Mouse (Mus musculus) T-helper 1 cell (primary cell): ENCODE measurements around the gene Prpf8.

Experiments
- in situ Hi-C: fragments of 300-600 bp; cut with MboI, MseI; formaldehyde crosslinking; loops from one replicate; pipeline ENCODE4 v1.15.1; 2025; ENCODE audit warnings: high pct_unique_total_duplicates

Prpf8 gene

DNA sequence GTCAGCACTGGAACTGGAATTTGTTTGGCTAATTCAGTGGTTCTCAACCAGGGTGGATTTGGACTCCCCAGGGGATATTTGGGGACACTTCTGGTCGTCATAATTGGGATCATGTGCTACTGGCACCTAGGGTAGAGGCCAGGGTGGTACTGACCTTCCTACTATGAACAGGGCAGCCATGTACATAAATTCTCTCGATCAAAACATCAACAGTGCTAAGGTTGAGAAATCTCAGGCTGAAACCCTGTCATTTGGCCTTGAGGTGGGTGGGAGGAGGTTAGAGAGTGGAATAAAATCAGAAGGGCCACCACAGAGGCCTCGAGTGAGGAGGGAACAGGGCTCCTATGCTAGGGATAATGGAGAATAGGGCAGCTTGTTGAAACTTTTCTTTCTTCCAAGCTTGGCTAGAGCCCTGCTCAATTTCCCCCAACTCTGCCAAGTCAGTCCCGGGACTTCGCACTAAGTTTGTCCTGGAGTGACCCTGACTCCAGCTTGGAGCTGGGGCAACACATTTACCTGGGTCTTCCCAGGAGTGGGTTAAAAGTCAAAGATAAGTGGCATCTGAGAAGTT, 27.4 kb upstream of the Prpf8 start:
- in situ Hi-C loops, result no loop called here

DNA sequence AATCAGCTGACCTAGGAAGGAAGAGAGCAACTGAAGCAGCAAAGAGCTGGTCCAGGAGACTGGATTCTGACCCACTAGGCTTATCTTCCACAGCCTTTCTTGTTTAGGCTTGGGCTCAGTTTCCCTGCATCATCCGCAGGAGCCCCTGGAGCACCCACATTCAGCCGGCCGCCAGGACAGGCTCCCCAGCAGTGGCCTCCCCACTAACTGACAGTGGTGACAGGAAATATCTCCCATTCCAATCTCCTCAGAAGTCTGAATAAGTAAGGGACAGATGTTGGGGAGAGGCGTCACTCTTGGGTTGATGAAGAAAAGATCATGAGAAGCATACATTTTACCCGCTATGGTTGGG, 26.9 kb upstream of the Prpf8 start:
- in situ Hi-C loops, result no loop called here

DNA sequence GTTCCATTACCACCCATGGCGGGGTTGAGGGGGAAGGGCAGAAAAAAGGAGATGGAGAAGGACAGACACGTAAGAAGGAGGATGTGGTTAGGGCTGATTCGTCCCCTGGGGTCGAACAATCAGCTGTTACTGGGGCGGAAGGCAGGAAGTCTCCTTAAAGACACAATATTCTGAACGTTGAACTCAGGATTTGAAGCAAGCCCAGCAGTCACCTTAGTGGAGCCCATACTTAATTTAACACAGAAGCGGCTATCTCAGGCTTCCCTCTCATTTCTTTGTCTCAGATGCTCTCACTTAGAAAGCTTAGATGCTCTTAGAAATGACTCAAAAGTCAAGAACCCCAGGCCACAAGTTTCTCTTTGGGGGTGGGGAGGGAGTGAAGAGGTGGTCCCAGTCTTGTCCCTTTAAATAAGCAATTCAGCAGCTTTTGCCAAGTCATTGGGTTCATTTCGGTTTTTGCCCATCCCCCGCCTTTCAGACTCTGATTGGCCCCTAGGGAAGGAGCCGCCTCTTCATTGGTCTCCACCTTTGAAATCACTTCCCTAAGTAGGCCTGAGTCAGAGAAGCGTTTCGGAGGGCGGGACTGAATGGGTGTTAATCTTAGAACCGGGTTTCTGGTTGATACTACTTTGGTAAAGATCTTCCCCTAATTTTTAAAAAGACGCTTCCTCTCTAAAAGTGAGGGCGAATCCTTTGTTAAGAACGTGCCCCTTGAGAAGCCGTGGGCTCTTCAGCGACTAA, 26.3 kb upstream of the Prpf8 start:
- in situ Hi-C loops, result no loop called here

GRCm38 (mm10) chr11:75460844-75461742, 25.5 kb upstream of the Prpf8 start, which contains the start of gene Tlcd2:
Tlcd2 (plus strand) TSS chr11:75461715.
- in situ Hi-C loops, result no loop called here

DNA sequence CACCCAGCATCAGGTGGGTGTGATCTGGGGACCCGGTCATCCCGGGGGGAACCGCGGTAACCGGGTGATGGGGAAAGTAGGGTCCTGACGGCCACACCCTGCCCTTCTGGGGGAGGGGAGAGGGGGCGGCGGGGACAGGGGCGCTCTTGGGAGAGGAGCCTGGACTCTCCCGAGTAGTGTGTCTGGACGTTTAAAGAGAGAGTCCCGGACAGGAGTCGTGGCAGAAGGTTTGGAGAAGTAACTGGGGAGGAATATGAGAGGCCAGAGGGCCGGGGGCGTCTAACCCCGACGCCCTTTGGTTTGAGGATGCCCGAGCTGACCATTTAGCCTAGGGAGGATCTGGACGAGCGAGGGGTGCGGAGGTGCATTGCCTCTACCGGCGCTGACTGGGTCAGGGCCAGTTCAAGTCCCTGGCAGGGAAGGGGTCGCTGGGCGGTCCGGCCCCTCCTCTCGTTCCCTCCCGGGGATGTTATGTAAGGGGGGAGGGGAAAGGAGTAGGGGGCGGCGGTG, 24.8 kb upstream of the Prpf8 start:
- in situ Hi-C loops, result no loop called here

DNA sequence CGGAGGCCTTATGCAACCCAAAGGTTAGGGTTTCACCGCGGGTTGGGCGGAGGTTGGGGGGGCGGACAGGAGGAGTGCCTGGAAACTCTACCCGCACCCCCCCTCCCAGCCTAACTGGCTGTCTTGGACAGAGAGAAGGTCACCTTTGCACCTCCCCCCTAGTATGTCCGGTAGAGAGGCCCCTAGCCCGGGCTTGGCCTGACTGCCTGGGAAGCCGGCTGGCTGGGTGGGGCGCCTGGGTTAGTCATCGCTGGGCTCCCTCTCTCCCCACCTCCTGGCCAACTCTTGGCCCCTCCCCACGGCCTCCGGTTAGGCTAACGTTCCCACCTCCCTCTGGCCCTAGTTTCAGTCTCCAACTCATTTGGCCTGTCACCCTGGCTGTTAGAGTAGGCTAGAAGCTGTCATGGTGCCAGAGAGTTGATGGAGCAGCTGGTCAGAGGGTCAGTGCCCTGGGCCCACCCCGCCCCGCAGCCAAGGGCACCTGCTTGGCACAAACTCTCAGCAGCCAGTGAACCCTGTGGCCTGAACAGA, 24.3 kb upstream of the Prpf8 start:
- in situ Hi-C loops, result no loop called here

DNA sequence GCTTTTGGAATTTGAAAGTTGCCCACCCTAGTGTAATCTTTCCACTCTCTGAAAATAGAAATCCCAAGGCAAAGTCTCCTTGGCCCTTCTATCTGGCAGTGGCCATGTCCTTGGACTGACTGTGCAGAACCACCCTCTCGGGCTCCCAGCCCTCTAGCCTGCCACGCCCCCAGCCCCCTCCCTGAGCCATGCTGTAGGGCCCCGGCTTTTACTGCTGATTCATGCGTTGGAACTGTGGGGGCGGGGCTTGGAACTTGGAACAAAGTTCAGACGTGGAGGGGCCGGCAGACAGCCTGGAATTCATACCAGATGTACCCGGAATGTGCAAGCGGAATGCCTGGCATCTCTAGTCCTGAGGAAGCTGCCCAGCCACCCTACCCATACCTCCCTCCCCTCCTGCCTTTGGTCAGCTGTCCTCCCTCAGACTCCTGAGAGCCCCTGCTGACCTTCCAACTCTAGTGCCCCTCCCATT, 23.7 kb upstream of the Prpf8 start:
- in situ Hi-C loops, result no loop called here

GRCm38 (mm10) chr11:75463624-75464023, 23.0 kb upstream of the Prpf8 start:
- in situ Hi-C loops, result no loop called here

DNA sequence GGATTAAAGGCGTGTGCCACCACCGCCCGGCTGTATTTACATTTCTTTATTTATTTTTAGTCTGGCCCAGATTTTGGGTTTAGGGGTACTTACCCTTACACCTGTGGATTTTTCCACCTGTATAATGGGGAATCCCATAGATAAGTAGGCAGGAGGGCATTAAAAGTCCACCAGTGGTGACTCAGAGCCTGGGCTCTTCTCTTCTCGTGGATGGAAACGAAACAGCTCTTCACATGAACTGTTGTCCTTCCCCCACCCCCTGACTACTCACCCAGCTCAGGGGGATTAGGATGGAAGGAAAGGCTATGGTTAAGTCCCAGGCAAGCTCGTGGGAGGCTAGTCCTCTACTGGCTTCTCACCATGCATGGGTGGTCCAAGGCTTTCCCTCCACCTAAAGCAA, 22.2 kb upstream of the Prpf8 start:
- in situ Hi-C loops, result no loop called here

DNA sequence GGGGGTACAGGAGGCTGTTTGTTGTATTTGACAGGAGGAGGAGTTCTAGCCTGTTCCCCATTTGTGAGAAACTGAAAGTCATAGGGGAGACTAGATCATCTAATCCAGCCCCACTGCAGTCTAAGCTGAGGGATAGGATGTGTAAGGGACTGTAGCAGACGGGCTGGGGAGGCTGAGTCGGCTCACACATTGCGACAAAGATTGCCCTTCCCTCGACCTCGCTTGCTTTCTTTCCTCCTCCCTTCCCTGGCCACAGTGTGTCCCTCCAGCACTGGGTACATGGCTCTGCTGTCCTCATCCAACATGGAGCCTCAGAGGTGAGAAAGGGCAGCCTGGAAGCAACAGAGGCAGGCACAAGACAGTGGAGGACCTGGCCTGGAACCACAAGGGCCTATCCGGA, 21.6 kb upstream of the Prpf8 start:
- in situ Hi-C loops, result no loop called here

DNA sequence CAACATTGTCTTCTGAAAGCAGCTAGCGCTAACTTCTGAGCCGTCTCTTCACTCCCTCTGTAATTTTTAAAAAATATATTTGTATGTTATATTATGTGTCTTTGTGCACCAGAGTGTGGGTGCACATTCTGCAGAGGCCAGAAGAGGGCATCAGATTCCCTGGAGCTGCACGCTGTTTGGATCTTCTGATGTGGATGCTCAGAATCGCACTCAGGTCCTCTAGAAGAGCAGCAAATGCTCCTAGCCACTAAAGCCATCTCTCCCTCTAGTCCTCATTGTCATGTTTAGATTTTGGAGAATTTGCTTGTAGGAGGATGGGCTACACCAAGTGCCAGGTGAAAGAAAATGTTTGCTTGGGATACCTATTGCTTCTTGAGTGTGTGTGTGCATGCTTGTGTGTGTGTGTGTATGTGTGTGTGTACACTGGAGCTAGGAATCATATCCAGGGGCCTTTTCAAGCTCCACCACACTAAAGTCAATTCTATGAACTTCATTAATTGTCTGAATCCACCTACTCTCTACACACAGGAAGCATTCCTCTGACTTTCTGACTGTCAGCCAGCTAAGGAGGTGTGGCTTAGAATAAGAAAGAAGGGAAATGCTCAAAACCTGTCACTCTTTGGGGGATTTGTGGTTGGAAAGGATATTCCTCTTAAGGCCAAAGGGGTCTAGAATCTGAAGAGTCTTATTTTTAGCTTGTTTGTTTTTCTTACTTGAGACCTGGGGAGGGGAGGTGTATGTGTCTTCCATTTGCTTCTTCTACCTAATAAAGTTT, 19.7 kb upstream of the Prpf8 start:
- in situ Hi-C loops, result no loop called here

DNA sequence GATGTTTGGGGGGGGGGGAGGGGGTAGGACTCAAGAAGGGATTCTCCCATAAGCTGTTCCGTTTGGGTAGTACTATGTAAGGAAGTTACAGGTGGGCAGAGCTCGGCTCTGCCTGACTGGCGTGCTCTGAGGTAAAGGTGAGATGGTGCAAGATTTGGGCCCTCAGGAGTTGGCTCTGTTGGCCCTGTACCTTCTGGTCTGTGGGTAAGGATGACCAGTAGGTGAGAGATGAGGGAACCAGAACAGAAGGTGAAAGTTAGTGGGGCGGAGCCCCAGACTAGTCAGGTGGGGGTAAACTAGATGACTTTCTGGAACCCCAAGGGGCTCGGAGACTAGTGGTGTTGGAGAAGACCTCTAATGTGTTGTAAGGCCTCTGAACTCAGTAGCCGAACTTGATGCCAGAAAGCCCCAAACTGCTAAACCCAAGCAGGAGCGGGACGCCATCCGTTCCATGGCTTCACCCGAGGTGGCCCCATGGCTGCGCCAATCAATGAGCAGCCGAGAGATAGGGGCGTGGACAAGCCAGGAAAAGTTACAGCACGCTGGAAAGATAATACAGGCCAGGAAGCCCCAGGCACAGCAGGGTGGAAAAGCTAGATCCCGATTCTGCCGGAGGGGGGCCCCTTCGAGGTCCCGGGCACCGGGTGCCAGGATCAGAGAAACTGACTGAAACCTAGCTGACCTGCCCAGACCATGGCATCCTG, 19.0 kb upstream of the Prpf8 start:
- in situ Hi-C loops, result no loop called here

- in situ Hi-C loops, result no loop called here
Measured at GRCm38 (mm10) chr11:75468410-75468809, 18.2 kb upstream of the Prpf8 start.

GRCm38 (mm10) chr11:75469261-75469660, 17.4 kb upstream of the Prpf8 start:
- in situ Hi-C loops, result no loop called here

DNA sequence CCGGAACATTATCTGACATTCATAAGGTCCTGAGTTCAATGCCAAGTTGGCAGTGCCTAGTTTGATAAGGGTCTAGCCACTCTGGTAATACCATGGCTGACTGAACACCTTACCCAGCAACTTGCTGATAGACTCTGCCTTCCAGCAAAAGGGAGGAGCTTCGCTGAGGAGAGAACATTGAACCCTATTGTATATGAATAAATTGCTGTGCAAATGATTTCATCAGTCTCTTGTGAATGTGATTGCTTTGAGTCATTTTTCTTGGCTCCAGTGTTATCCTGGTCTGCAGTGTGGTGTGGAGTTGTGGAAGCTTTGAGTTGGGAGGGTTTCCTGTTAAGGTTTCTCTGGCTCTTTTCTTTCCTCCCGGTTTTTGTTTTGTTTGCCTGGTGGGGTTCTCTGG, 15.9 kb upstream of the Prpf8 start:
- in situ Hi-C loops, result no loop called here

- in situ Hi-C loops, result no loop called here
Measured at GRCm38 (mm10) chr11:75472469-75473081, 14.0 kb upstream of the Prpf8 start.

DNA sequence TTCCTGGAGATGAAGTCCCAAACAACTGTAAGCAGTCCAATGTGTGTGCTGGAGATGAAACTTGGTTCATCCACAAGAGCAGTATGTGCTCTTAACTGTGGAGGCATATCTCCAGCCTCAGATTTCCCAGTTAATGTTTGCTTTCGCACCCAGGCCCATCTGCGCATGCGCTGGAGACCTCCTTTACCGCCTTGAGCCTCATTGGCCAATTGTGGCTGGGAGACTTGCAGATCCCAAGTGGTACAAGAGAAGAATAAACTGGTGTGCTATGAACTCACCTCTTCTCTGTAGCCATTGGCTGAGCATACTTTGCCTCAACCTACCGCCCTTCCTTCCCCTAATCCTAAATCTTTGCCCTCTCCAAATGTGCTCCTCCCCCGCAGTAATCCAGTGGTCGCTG, 13.2 kb upstream of the Prpf8 start:
- in situ Hi-C loops, result no loop called here

GRCm38 (mm10) chr11:75486192-75486591, 424 bp upstream of the Prpf8 start:
- in situ Hi-C loops, result no loop called here

- in situ Hi-C loops, result no loop called here
Measured at GRCm38 (mm10) chr11:75487496-75487895, 880 bp downstream of the Prpf8 start.
